Comparison of ENCODE assay signal across 24 mouse cellular contexts in genomic region chr7:67149707-67150106, GRCm38 (mm10).
"Had no signal": no experiment of that assay in that cellular context is flagged by ENCODE, and none has a peak within 500 bp of the region (broad histone marks: within the 10 kb centered on the region; RNA-seq: fewer than 3 reads in every experiment).

No protein-coding gene starts in this region.

- H3K4me2 ChIP-seq: heart, embryonic 11.5 days; heart, embryonic 13.5 days; heart, embryonic 15.5 days; hindbrain, embryonic 13.5 days; hindbrain, embryonic 15.5 days; kidney, embryonic 15.5 days had no signal

- DNase-seq: gastrocnemius, adult 2 months; gastrocnemius, postnatal 10 days; gastrocnemius, postnatal 25 days; heart, adult 18-20 months; heart, postnatal 14 days; heart, postnatal 36 days; kidney, adult 11 months; kidney, adult 2 months; kidney, adult 9 months; kidney, postnatal 14 days; kidney, postnatal 36 days; layer of hippocampus, adult 9-11 months; layer of hippocampus, postnatal 36 days; left cerebral cortex, postnatal 4 days had no signal

- H3K9ac ChIP-seq: heart, embryonic 13.5 days; heart, embryonic 15.5 days; hindbrain, embryonic 13.5 days; hindbrain, embryonic 15.5 days; kidney, embryonic 15.5 days had no signal

- H3K4me3 ChIP-seq: gastrocnemius, adult 2 months; heart, embryonic 13.5 days; heart, embryonic 15.5 days; hindbrain, embryonic 13.5 days; hindbrain, embryonic 15.5 days; kidney, embryonic 15.5 days had no signal

- H3K36me3 ChIP-seq: heart, embryonic 13.5 days; heart, embryonic 15.5 days; hindbrain, embryonic 13.5 days; kidney, embryonic 15.5 days had no signal

- H3K27ac ChIP-seq: gastrocnemius, adult 2 months; heart, embryonic 13.5 days; heart, embryonic 15.5 days; hindbrain, embryonic 13.5 days; hindbrain, embryonic 15.5 days; hindbrain, postnatal 0 days; kidney, embryonic 15.5 days; kidney, postnatal 0 days had no signal

- H3K27me3 ChIP-seq: heart, embryonic 13.5 days; heart, embryonic 15.5 days; hindbrain, embryonic 13.5 days; hindbrain, embryonic 15.5 days; kidney, embryonic 15.5 days had no signal

- H3K9me3 ChIP-seq: heart, embryonic 13.5 days; heart, embryonic 15.5 days; hindbrain, embryonic 13.5 days; hindbrain, embryonic 15.5 days; kidney, embryonic 15.5 days had no signal

- H3K4me1 ChIP-seq: hindbrain, embryonic 15.5 days; kidney, embryonic 15.5 days had no signal

- ATAC-seq: forebrain, embryonic 16.5 days; hindbrain, postnatal 0 days; intestine, embryonic 16.5 days had no signal
